Mouse (Mus musculus): Measurements from ENCODE around the gene Mmp14. TPM values are rescaled to one million over a fixed set of nuclear protein-coding genes. Genes with fewer than 3 reads are reported as not detected.

Gene Mmp14
- polyA plus RNA-seq, 1 experiment, result 80.4 TPM

DNA sequence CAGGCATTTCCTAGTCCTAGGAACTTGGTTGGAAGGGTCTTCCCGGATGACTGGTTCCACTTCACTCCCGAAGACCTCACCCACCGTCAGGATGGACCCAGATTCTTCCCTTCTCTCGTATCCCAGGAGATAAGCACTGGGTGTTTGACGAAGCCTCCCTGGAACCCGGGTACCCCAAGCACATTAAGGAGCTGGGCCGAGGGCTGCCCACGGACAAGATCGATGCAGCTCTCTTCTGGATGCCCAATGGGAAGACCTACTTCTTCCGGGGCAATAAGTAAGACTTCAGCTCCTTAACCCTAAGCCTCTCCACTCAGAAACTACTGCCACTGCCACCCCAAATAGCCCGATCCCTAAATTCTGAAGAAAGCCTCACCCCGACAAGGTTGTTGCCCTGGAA lies 7.7 kb downstream of the Mmp14 start:
- TF ChIP-seq POLR2A (IDR thresholded peaks at IDR 0.05; ENCODE audit: borderline replicate concordance, extremely low read depth, insufficient read depth, insufficient read length, poor library complexity, severe bottlenecking) (no peak), CTCF (IDR thresholded peaks at IDR 0.05; ENCODE audit: borderline replicate concordance, extremely low read depth, insufficient read depth, insufficient read length) (no peak)

DNA sequence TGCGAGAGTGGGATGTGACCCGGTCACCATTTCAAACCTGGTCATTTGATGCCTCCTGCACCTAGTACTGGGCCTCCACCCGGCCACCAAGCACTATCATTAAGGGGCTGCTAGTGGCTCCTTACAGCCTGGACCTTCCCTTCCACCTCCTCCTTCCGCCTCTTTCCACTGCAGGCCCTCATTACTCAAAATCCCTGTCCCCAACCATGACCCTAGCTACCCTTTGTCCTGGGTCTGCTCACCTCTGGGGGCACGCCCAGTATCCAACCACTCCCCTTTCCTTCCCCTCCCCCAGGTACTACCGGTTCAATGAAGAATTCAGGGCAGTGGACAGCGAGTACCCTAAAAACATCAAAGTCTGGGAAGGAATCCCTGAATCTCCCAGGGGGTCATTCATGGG lies 8.2 kb downstream of the Mmp14 start:
- TF ChIP-seq CTCF (IDR thresholded peaks at IDR 0.05; ENCODE audit: borderline replicate concordance, extremely low read depth, insufficient read depth, insufficient read length) (no peak), POLR2A (IDR thresholded peaks at IDR 0.05; ENCODE audit: borderline replicate concordance, extremely low read depth, insufficient read depth, insufficient read length, poor library complexity, severe bottlenecking) (no peak)
- DNase-seq (ENCODE audit: low read depth), result no peak

More for the DNA sequence above, 7.7 kb downstream of the Mmp14 start:
- DNase-seq (ENCODE audit: low read depth), result no peak

DNA sequence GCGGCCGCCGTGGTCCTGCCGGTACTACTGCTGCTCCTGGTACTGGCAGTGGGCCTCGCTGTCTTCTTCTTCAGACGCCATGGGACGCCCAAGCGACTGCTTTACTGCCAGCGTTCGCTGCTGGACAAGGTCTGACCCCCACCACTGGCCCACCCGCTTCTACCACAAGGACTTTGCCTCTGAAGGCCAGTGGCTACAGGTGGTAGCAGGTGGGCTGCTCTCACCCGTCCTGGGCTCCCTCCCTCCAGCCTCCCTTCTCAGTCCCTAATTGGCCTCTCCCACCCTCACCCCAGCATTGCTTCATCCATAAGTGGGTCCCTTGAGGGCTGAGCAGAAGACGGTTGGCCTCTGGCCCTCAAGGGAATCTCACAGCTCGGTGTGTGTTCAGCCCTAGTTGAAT lies 9.1 kb downstream of the Mmp14 start:
- TF ChIP-seq CTCF (IDR thresholded peaks at IDR 0.05; ENCODE audit: borderline replicate concordance, extremely low read depth, insufficient read depth, insufficient read length) (no peak), POLR2A (IDR thresholded peaks at IDR 0.05; ENCODE audit: borderline replicate concordance, extremely low read depth, insufficient read depth, insufficient read length, poor library complexity, severe bottlenecking) (no peak)
- DNase-seq (ENCODE audit: low read depth), result no peak

DNA sequence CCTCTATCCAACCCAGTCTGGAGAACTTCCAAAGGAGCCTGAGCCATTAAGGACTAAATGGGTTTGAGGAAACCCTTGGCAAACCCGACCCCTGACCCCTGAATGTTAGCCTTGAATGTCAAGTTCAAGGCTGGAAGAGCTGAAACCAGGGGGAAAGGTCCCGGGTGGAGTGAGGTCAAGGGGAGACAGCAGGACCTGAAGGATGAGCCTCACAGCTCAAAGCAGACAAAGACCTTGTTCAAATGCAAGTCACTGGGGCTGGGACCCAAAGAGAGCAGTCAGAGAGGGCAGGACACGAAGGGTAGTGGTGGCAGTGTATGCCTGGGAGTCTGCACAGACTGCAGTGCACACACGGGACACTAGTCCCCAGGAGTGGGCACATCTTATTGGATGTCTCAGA lies 10.0 kb downstream of the Mmp14 start:
- no peak for TF ChIP-seq POLR2A (IDR thresholded peaks at IDR 0.05; ENCODE audit: borderline replicate concordance, extremely low read depth, insufficient read depth, insufficient read length, poor library complexity, severe bottlenecking)
- DNase-seq (ENCODE audit: low read depth), result no peak

DNA sequence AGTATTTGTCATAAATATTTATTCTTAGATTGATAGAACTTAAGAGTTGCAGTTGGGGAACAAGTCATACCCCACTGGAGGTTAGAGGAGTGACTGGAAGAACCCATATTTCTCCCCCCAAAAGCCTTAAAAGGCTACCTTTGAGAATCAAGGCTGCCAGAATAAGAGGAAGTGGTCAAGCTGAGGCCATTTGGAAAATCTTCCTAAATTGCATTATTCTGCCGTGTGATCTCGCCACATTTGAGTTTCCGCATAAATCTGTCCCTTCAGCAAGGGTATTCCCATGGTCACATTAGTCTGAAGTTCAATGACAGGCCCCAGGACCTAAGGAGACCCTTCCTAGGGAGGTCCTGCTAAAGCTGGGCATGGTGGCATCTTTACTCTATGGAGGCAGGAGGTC lies 11.1 kb downstream of the Mmp14 start:
- TF ChIP-seq CTCF (IDR thresholded peaks at IDR 0.05; ENCODE audit: borderline replicate concordance, extremely low read depth, insufficient read depth, insufficient read length) (no peak), POLR2A (IDR thresholded peaks at IDR 0.05; ENCODE audit: borderline replicate concordance, extremely low read depth, insufficient read depth, insufficient read length, poor library complexity, severe bottlenecking) (no peak)
- no peak for DNase-seq (ENCODE audit: low read depth)

DNA sequence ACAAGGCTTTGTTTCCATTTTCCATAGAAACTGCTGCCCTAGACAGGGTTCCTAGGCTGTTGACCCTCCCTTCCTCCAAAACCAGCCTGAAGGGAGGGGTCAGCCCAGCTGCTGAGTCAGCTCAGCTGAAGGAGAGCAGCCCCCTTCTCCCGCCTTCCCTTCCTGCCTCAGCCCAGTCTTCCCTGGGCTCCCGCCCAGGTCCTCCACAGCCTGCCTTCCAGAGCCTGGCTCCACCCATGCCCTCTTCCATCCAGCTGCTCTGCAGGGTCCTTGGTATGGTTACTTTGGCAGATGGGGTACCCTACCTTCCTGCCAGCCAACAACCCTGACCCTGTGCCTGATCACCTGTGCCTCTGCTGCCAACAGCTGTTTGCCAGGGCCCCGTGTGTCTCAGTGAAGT lies 11.8 kb downstream of the Mmp14 start:
- peak; percentile 41 for DNase-seq (ENCODE audit: low read depth)
- TF ChIP-seq CTCF (IDR thresholded peaks at IDR 0.05; ENCODE audit: borderline replicate concordance, extremely low read depth, insufficient read depth, insufficient read length) (no peak), POLR2A (IDR thresholded peaks at IDR 0.05; ENCODE audit: borderline replicate concordance, extremely low read depth, insufficient read depth, insufficient read length, poor library complexity, severe bottlenecking) (no peak)

DNA sequence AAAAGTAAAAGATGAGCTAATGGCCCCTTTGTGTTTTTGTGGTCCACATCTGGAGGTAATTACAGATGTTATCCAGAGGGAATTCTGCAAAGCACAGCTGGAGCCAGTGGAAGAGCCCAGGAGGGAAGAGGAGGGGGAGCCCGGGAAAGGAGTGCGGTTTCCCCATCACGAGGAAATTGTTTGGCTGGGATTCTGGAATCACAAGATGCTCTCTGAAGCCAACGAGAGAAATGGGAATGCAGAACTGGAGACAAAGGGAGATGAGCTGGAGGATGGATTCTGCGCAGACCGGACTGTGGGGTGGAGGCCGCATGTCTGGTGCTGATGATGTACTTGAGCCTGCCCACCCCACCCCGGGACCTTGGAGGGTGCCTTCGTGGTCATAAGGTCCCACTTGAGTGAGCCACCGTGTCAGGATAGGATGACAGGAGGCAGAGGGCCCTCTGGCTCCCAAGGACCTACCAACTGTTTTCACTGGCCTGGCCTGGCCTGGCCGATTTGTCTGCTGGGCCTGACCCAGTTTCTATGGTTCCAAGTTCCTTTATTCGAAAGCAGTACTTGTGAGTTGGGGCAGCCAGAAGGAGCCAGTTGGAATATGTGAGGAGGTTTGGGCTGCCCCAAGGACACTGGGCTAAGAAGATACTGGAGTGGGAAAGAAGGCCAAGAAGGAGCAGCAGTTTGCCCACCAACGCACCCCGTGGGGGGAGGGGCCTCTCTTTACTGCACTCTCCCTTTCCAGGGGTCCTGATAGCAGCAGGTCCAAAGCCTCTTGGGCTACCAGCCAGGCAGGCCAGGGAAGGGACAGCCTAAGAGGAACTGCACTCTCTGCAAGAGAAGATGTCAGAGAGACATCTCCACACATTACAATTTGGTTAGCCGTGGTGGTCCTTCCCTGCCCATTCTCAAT lies 12.6 kb downstream of the Mmp14 start:
- no peak for TF ChIP-seq POLR2A (IDR thresholded peaks at IDR 0.05; ENCODE audit: borderline replicate concordance, extremely low read depth, insufficient read depth, insufficient read length, poor library complexity, severe bottlenecking)
- TF ChIP-seq CTCF (IDR thresholded peaks at IDR 0.05; ENCODE audit: borderline replicate concordance, extremely low read depth, insufficient read depth, insufficient read length), result no peak
- DNase-seq (ENCODE audit: low read depth), result peak; percentile 41

DNA sequence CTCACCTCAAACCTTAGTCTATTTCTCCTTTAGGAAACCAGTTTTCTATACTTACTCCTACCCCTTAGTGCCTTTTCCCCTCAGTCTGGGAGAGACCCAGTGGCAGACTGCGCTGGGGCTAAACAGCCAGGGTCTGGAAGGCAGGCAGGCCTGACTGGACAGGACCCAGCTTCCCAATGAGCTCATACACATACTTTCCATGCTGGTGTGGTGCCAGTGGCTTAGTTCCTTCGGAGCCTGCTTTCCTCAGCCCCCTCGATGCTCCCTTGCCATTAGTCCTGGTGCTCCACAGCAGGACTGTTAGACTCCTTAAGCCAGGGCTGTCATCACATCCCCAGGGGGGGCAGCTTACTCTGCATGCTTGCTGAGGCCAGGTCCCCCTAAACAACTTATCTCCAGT lies 14.1 kb downstream of the Mmp14 start:
- TF ChIP-seq CTCF (IDR thresholded peaks at IDR 0.05; ENCODE audit: borderline replicate concordance, extremely low read depth, insufficient read depth, insufficient read length) (no peak), POLR2A (IDR thresholded peaks at IDR 0.05; ENCODE audit: borderline replicate concordance, extremely low read depth, insufficient read depth, insufficient read length, poor library complexity, severe bottlenecking) (no peak)
- no peak for DNase-seq (ENCODE audit: low read depth)

DNA sequence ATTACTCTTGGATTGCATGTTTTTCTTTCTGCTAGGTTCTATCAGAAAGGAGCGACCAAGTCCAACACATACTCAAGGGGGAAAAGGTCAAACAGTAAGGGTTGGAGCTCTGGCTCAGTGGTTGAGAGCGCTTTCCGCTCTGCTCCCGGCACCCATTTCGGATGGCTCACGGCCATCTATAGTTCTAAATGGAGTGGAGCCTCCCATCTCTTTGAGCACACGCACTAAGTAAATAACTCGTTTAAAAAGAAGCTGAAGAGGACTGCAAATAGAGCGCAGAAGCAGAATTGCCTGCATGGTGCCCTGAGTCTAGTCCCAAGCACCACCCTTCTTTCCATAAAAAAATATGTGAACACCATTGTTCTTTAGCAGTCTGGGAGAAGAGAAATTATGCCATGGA lies 22.2 kb downstream of the Mmp14 start:
- TF ChIP-seq POLR2A (IDR thresholded peaks at IDR 0.05; ENCODE audit: borderline replicate concordance, extremely low read depth, insufficient read depth, insufficient read length, poor library complexity, severe bottlenecking) (no peak), CTCF (IDR thresholded peaks at IDR 0.05; ENCODE audit: borderline replicate concordance, extremely low read depth, insufficient read depth, insufficient read length) (no peak)
- DNase-seq (ENCODE audit: low read depth), result no peak

DNA sequence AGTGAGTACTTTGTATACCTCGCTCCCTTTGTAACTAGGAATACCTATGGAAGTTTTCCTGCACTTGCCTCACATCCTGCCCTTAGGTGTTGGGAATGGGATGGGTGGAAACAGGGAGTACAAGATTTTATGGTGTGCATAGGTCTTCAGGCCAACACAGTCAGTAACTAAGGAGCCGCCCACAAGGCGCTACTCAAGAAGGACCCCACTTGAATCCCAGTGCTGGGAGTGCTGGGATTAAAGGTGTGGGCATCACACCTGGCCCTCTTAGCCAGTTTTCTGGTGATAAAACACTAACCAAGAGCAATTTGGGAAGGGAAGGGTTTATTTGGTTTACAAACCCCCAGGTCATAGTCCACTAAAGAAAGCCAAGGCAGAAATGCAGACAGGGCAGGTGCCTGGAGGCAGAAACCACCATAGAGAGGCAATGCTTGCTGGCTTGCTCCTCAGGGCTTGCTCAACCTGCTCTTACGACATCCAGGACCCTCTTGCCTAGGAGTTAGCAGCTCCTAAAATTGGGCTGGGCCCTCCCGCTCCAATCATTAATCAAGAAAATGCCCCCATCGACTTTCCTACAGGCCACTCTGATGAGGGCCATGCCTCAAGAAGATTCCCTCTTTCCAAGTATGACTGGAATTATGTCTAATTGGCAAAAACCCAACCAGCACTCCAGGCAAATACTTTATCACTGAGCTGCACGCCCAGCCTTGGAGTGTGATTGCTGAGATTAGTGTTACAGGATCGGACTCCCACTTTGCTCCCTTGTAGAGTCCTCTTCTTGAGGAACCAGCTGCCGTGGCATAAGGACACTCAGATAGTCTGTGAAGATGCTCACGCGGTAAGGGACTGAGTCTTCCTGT lies 23.5 kb downstream of the Mmp14 start:
- TF ChIP-seq CTCF (IDR thresholded peaks at IDR 0.05; ENCODE audit: borderline replicate concordance, extremely low read depth, insufficient read depth, insufficient read length) (no peak), POLR2A (IDR thresholded peaks at IDR 0.05; ENCODE audit: borderline replicate concordance, extremely low read depth, insufficient read depth, insufficient read length, poor library complexity, severe bottlenecking) (no peak)
- DNase-seq (ENCODE audit: low read depth), result no peak

DNA sequence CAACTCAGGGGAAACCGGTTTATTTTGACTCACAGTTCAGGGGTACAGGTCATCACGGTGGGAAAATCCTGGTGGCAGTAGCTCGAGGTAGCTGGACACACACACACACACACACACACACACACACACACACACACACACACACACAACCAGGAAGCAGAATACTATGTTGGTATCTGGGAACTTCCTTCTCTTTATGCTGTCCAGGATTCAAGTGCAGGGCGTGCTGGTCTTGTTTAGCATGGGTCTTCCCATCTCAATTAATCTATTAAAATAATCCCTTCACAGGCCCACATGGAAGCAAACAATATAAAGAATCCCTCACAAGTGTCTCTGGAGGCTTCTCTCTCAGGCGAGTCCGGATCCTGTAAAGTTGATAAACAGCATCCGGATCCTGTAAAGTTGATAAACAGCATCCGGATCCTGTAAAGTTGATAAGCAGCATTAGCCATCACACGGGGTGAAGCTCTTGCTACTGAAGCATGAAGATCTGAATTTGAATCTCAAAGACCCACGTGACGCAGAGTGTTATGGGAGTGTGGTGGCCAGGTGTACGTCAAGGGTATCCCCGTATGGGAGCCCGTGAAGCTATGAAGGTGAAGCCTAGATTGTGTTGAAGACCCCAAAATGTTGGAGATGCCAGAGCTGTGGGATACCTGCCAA lies 26.6 kb downstream of the Mmp14 start:
- DNase-seq (ENCODE audit: low read depth), result no peak
- TF ChIP-seq POLR2A (IDR thresholded peaks at IDR 0.05; ENCODE audit: borderline replicate concordance, extremely low read depth, insufficient read depth, insufficient read length, poor library complexity, severe bottlenecking), result no peak
- TF ChIP-seq CTCF (IDR thresholded peaks at IDR 0.05; ENCODE audit: borderline replicate concordance, extremely low read depth, insufficient read depth, insufficient read length), result no peak

Data from brain, embryonic 14.5 days (tissue).